Mouse (Mus musculus) ES-E14 (cell line): ENCODE results near the gene Plch2. TPM values are rescaled to one million over a fixed set of nuclear protein-coding genes. Genes with fewer than 3 reads are reported as not detected.

Experiments
- DNase-seq: peaks from one replicate; pipeline ENCODE4 v3.0.0-alpha.2; 2013; ENCODE audit warnings: low read depth, low spot score
- H3K27ac ChIP-seq: 2 replicates; pipeline ENCODE4 v1.5.1; 2012; ENCODE audit warnings: low read depth, mild to moderate bottlenecking, low read length, moderate library complexity, mixed read lengths; ENCODE audit not compliant: poor library complexity, insufficient read depth, severe bottlenecking
- H3K36me3 ChIP-seq: 2 replicates; pipeline ENCODE4 v1.6.1; 2012; ENCODE audit warnings: mild to moderate bottlenecking, low read length, moderate library complexity, mixed read lengths; ENCODE audit not compliant: control insufficient read depth, poor library complexity, insufficient read depth, severe bottlenecking
- H3K4me1 ChIP-seq, 2 experiments: fragments of 150-350 bp in 1 of 2; sonication (generic) in 1 of 2; 2 replicates each; pipeline ENCODE4 v1.6.1; 2012; ENCODE audit warnings: low read length in 2 of 2, mild to moderate bottlenecking in 1 of 2, mixed read lengths in 1 of 2; ENCODE audit not compliant: control insufficient read depth in 2 of 2, insufficient read depth in 2 of 2, poor library complexity in 1 of 2
- H3K4me3 ChIP-seq, 2 experiments: fragments of 150-350 bp in 1 of 2; sonication (generic) in 1 of 2; 2 replicates each; pipeline ENCODE4 v1.5.1; 2012; ENCODE audit warnings: low read length in 2 of 2, low read depth in 1 of 2, mild to moderate bottlenecking in 1 of 2, mixed read lengths in 1 of 2; ENCODE audit not compliant: insufficient read depth in 1 of 2, poor library complexity in 1 of 2, severe bottlenecking in 1 of 2
- H3K9ac ChIP-seq: 2 replicates; pipeline ENCODE4 v1.6.1; 2012; ENCODE audit warnings: low read depth, mild to moderate bottlenecking, low read length, mixed read lengths; ENCODE audit not compliant: poor library complexity, insufficient read depth, severe bottlenecking
- H3K9me3 ChIP-seq: fragments of 150-350 bp; sonication (generic); 2 replicates; pipeline ENCODE4 v1.6.1; 2012; ENCODE audit warnings: low read depth, mild to moderate bottlenecking, low read length; ENCODE audit not compliant: control insufficient read depth, insufficient read depth
- CHD2 ChIP-seq: IDR thresholded peaks from 2 replicates; pipeline ENCODE4 v1.6.1; 2014; ENCODE audit warnings: mild to moderate bottlenecking, low read depth, low read length, inconsistent platforms
- HCFC1 ChIP-seq: IDR thresholded peaks from 2 replicates; pipeline ENCODE4 v1.6.1; 2012; ENCODE audit warnings: low read length, inconsistent platforms, borderline replicate concordance; ENCODE audit not compliant: insufficient read depth
- MAFK ChIP-seq: IDR thresholded peaks from 2 replicates; pipeline ENCODE4 v1.6.1; 2014; ENCODE audit warnings: mild to moderate bottlenecking, low read depth, low read length, inconsistent platforms; ENCODE audit not compliant: insufficient read depth
- ZC3H11A ChIP-seq: IDR thresholded peaks from 2 replicates; pipeline ENCODE4 v1.6.1; 2012; ENCODE audit warnings: low read depth, mild to moderate bottlenecking, inconsistent platforms, low read length, borderline replicate concordance
- ZNF384 ChIP-seq: IDR thresholded peaks from 2 replicates; pipeline ENCODE4 v1.6.1; 2012; ENCODE audit warnings: low read depth, low read length, inconsistent platforms
- in situ Hi-C, 2 experiments: fragments of 600-800 bp; cut with MboI; formaldehyde crosslinking; loops; one replicate each; pipeline ENCODE4 v1.15.1; 2025; ENCODE audit warnings: low sequenced_read_pairs in 2 of 2, inconsistent platforms in 1 of 2; ENCODE audit not compliant: unreplicated experiment in 2 of 2
- total RNA-seq: library from RNA; depleted of rRNA; stranded (reverse); fragments of 300-350 nt; gene quantifications from 2 replicates; pipeline ENCODE4 v1.2.3, GENCODE M21; 2012

Gene Plch2
- total RNA-seq, 1 experiment, result 0.94 TPM

DNA sequence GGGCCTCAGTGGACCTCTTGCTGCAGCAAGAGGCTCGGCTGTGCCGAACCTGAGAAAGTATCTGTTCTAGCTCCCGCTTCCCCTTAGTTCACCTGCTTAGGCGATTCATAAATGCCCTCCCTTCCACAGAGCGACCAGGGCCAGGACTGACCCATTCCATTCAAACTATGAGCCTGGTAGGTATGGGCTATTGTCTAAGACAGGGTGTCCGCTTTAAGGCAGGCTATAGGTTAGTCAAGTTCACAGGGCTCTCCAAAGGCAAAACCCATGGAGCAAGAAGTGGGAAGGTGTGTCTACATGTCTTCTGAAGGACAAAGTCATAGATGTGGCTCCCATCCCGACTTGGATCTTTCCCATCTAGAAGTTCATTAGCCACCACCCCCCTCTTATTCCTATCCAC, 93.9 kb downstream of the Plch2 start:
- Histone ChIP-seq H3K36me3 (peaks cover 7% of the 10 kb centered on the region), H3K9ac (no peak overlapping the region), H3K4me3 (no peak overlapping the region), H3K27ac (no peak overlapping the region), H3K9me3 (no peaks in the 10 kb centered on the region), H3K4me1 (peaks cover 0 to 7% of the 10 kb centered on the region in 2 experiments; a peak in 1 of 4 replicates)
- in situ Hi-C loops, result no loop called here
- TF ChIP-seq HCFC1, result no peak
- TF ChIP-seq CHD2, result no peak
- TF ChIP-seq ZC3H11A, result no peak
- no peak for TF ChIP-seq MAFK
- TF ChIP-seq ZNF384, result no peak
- no peak for DNase-seq

DNA sequence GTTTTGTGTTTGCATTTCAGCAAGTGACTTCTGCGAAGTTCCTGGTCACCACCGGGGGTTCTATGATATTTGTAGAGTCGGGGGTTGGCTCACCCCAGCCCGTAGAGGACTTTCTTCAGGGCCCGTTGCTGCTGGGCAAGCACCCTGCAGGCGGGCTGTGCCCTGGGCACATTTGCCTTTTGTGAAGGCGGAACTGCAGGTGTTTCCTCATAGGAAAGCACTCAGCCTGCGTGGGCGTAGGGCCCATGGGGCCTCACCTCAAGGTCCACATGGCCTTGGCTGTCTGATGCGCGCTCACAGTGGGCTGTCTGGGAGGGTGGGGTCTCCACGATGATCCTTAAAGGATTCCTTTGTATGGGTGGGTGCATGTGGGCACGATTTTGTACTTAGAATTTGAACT, 94.7 kb downstream of the Plch2 start:
- DNase-seq, result no peak
- Histone ChIP-seq H3K4me1 (peaks cover 0 to 10% of the 10 kb centered on the region in 2 experiments; a peak in 1 of 4 replicates), H3K9ac (no peak overlapping the region), H3K27ac (no peak overlapping the region), H3K4me3 (peak overlapping the region; percentile 57 to 61; a peak in 3 of 4 replicates), H3K9me3 (no peaks in the 10 kb centered on the region), H3K36me3 (peaks cover 5% of the 10 kb centered on the region)
- TF ChIP-seq MAFK (no peak), ZC3H11A (no peak), HCFC1 (no peak), CHD2 (no peak), ZNF384 (no peak)
- in situ Hi-C loops, result no loop called here

DNA sequence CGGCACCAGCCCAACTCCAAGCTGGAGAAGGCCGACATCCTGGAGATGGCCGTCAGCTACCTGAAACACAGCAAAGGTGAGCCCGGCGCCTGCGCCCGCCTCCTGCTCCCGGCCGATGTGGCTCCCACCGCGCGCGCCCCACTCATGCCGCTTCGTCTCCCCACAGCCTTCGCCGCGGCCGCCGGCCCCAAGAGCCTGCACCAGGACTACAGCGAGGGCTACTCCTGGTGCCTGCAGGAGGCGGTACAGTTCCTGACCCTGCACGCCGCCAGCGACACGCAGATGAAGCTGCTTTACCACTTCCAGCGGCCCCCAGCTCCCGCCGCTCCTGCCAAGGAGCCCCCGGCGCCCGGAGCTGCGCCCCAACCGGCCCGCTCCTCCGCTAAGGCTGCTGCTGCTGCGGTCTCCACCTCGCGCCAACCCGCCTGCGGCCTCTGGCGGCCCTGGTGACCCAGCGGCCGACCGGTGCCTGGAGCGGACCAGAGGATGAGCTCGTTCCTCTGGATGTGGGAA, 95.3 kb downstream of the Plch2 start:
- no peak for DNase-seq
- H3K36me3 ChIP-seq, result no peaks in the 10 kb centered on the region; the same call in 1 of the 2 replicates
- no peaks in the 10 kb centered on the region for H3K9me3 ChIP-seq
- no peak overlapping the region for H3K27ac ChIP-seq
- TF ChIP-seq ZC3H11A (no peak), ZNF384 (no peak), MAFK (no peak), CHD2 (no peak), HCFC1 (no peak)
- peaks cover 0 to 10% of the 10 kb centered on the region in 2 experiments; a peak in 1 of 4 replicates for H3K4me1 ChIP-seq
- in situ Hi-C loops, result no loop called here
- H3K4me3 ChIP-seq, result peak overlapping the region; percentile 57 to 61
- H3K9ac ChIP-seq, result peak overlapping the region; percentile 51

DNA sequence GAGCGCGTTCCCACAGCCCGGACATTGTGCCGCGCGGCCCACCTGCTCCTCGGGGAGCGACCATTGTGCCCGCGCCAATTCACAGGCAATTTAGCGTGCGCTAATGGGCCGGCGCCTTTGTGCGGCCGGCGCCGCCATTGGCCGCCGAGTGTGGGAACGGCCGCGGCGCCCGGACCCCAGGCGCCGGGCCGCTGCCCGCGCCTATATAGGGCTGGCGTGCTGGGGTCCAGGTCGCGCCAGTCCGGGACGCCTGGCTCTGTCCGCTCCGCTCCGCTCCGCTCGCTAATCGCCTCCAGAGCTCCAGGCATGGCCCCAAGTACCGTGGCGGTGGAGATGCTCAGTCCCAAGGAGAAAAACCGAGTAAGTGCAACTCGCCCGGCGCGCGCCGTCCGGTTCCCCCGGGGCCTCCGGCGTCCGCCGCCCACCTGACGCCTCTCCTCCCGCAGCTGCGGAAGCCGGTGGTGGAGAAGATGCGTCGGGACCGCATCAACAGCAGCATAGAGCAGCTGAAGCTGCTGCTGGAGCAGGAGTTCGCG, 95.8 kb downstream of the Plch2 start, which contains the start of gene Hes5:
Hes5 (plus strand) TSS at position 234 of the 536 bp plus-strand sequence.
- DNase-seq, result no peak
- peaks cover 0 to 10% of the 10 kb centered on the region in 2 experiments; a peak in 1 of 4 replicates for H3K4me1 ChIP-seq
- in situ Hi-C loops, result no loop called here
- no peak within 1 kb of the TSS for H3K27ac ChIP-seq
- TF ChIP-seq MAFK (no peak), ZNF384 (no peak), ZC3H11A (no peak), HCFC1 (no peak), CHD2 (no peak)
- H3K4me3 ChIP-seq, result peak within 1 kb of the TSS; percentile 57 to 61
- H3K9ac ChIP-seq, result peak within 1 kb of the TSS; percentile 51
- H3K36me3 ChIP-seq, result no peaks in the 10 kb centered on the region
- no peaks in the 10 kb centered on the region for H3K9me3 ChIP-seq
